Mouse (Mus musculus) kidney, adult 2 months (tissue): ENCODE measurements around the gene Sec23ip. TPM values are rescaled to one million over a fixed set of nuclear protein-coding genes. Genes with fewer than 3 reads are reported as not detected.

ENCODE experiments used
- DNase-seq: peaks from one replicate; pipeline ENCODE4 v3.0.0; 2021
- H3K27ac ChIP-seq: fragments of 200-500 bp; 2 replicates; pipeline ENCODE4 v1.5.1; 2012; ENCODE audit warnings: low read depth, low read length, control low read depth, inconsistent platforms; ENCODE audit not compliant: insufficient read depth
- H3K27me3 ChIP-seq: fragments of 200-500 bp; replicated peaks from 2 replicates; pipeline ENCODE4 v1.6.1; 2012; ENCODE audit warnings: mild to moderate bottlenecking, moderate library complexity, low read length, inconsistent platforms; ENCODE audit not compliant: control insufficient read depth, insufficient read depth
- H3K36me3 ChIP-seq: fragments of 200-500 bp; 2 replicates; pipeline ENCODE4 v1.6.1; 2012; ENCODE audit warnings: mild to moderate bottlenecking, moderate library complexity, low read length, inconsistent platforms; ENCODE audit not compliant: control insufficient read depth, insufficient read depth
- H3K4me1 ChIP-seq: fragments of 200-500 bp; 2 replicates; pipeline ENCODE4 v1.6.1; 2011; ENCODE audit warnings: low read length; ENCODE audit not compliant: control insufficient read depth, insufficient read depth
- H3K4me3 ChIP-seq: fragments of 200-500 bp; 2 replicates; pipeline ENCODE4 v1.5.1; 2011; ENCODE audit warnings: mild to moderate bottlenecking, low read depth, low read length, control low read depth; ENCODE audit not compliant: insufficient read depth
- CTCF ChIP-seq: fragments of 200-500 bp; conservative IDR thresholded peaks from 2 replicates; pipeline ENCODE4 v1.5.1; 2011; ENCODE audit warnings: low read depth, mild to moderate bottlenecking, control low read depth, low read length, moderate library complexity, mixed read lengths; ENCODE audit not compliant: insufficient read depth, insufficient read length
- POLR2A ChIP-seq: fragments of 200-500 bp; IDR thresholded peaks from one replicate; pipeline ENCODE4 v1.6.1; 2011; ENCODE audit warnings: low read depth, low read length, control low read depth
- WGBS: fragments of 180-500 bp; shearing (Covaris S2); methylation state at CpG from one replicate; pipeline ENCODE4 v1.1.7; 2018; 5-methylcytosine and 5-hydroxymethylcytosine counted together
- polyA plus RNA-seq: library from polyadenylated mRNA; depleted of rRNA; stranded (reverse); fragments of >200 nt; gene quantifications from 2 replicates; pipeline ENCODE4 v1.2.3, GENCODE M21; 2012

The Sec23ip gene
- polyA plus RNA-seq, 1 experiment: 35.5 TPM

- Histone ChIP-seq H3K27me3 (no peaks in the 10 kb centered on the region), H3K36me3 (no peaks in the 10 kb centered on the region; the same call in 1 of the 2 replicates), H3K27ac (no peak overlapping the region), H3K4me3 (no peak overlapping the region), H3K4me1 (peaks cover 15% of the 10 kb centered on the region)
- TF ChIP-seq CTCF: no peak
- no peak for TF ChIP-seq POLR2A
- 77% methylated on average over 10 of the region's 10 CpGs for WGBS
- no peak for DNase-seq
Measured at GRCm38 (mm10) chr7:128746151-128746550, 1.4 kb downstream of the Sec23ip start.

DNA sequence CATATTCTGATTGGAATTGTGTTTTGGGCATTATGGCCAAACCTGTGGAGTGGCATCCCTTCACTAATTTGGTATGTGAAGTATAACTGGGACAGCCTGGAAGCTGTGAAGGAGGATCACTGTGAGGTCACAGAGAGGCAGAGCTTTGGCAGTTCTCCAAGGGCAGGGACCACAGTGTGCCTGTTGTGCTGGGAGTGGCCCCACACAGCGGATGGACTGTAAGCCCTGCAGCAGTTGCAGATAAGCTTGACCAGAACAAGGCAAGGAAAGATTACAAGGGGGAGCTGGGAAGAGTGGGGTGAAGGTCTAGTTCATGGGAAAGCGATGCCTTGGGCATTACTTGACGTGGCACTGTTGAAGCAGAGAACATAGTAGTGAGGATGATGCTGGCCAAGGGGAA is 4.0 kb downstream of the Sec23ip start:
- H3K27me3 ChIP-seq: no peaks in the 10 kb centered on the region
- no peak overlapping the region for H3K4me3 ChIP-seq
- no peak overlapping the region for H3K27ac ChIP-seq
- H3K4me1 ChIP-seq: peaks cover 15% of the 10 kb centered on the region
- peak; percentile 90 for DNase-seq
- TF ChIP-seq CTCF: no peak
- TF ChIP-seq POLR2A: no peak
- H3K36me3 ChIP-seq: peaks cover 1% of the 10 kb centered on the region; the same call in 1 of the 2 replicates
- 36% methylated on average over 3 of the region's 3 CpGs for WGBS

DNA sequence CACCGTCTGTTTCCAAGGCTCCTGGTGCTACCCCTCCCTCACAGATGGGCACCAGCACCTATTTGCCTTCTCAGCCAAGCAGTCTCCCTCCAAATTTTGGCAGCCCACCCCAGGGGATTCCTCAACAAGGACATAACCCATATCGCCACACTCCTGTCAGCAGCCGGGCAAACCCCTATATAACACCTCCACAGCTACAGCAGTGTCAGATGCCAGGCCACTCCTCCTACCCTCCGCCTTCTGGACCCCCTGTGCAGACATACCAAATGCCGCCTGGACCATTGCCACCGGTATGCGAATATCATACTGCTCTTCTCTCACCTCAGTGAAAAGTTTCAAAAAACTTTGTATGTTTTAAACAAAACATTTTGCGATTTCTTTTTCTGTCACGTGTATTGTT is 5.6 kb downstream of the Sec23ip start:
- H3K4me1 ChIP-seq: peaks cover 18% of the 10 kb centered on the region
- H3K36me3 ChIP-seq: peaks cover 3% of the 10 kb centered on the region
- WGBS: 88% methylated on average over 9 of the region's 9 CpGs
- H3K4me3 ChIP-seq: no peak overlapping the region
- H3K27ac ChIP-seq: no peak overlapping the region
- DNase-seq: no peak
- no peaks in the 10 kb centered on the region for H3K27me3 ChIP-seq
- TF ChIP-seq CTCF: no peak
- TF ChIP-seq POLR2A: no peak

DNA sequence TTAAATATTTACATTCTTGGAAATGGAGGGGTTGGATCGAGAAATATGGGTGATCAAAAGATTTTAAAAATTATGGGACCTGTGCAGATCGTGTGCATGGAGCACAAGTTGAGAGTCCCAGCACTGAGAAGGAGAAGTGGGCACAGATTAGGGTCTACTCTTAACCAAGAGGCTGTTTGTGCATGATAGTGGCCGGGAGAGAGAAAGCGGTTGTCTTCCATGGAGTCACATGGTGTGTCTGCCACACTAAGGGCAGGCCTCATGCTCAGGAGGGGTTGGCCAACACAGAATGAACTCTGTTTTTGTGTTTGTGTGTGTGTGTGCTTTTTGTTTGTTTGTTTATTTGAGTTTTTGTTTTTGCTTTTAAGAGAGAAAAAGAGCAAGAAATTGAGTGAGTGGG is 7.3 kb downstream of the Sec23ip start:
- no peak for DNase-seq
- H3K4me1 ChIP-seq: peaks cover 9% of the 10 kb centered on the region; the same call in 1 of the 2 replicates
- WGBS: 89% methylated on average over 4 of the region's 4 CpGs
- no peaks in the 10 kb centered on the region for H3K27me3 ChIP-seq
- no peak overlapping the region for H3K4me3 ChIP-seq
- H3K27ac ChIP-seq: no peak overlapping the region
- H3K36me3 ChIP-seq: peaks cover 4% of the 10 kb centered on the region
- no peak for TF ChIP-seq POLR2A

DNA sequence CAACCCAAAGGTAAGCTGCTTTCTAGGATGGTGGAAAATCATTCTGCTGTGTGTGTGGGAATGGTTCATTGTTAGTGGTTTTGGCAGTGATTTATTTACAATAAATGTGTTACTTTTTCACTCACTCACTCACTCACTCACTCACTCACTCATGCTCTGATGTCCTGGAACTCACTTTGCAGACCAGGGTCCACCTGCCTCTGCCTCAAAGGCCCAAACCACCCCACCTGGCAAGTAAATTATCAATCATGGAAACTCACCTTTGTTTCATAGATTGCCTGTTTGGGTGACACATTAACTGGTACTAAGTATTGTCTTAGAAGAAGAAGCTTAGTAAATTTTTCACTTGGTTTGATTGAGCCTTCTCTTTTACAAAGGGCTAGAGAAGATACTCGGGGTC is 10.7 kb downstream of the Sec23ip start:
- Histone ChIP-seq H3K27me3 (no peaks in the 10 kb centered on the region), H3K4me3 (no peak overlapping the region), H3K4me1 (peaks cover 3% of the 10 kb centered on the region; the same call in 1 of the 2 replicates), H3K36me3 (peaks cover 11% of the 10 kb centered on the region), H3K27ac (0 out of 2 replicates have a peak overlapping the region, but pooled peaks have one; percentile 5)
- WGBS: 51% methylated on average over 1 of the region's 1 CpGs
- no peak for TF ChIP-seq POLR2A
- TF ChIP-seq CTCF: no peak
- DNase-seq: peak; percentile 82

DNA sequence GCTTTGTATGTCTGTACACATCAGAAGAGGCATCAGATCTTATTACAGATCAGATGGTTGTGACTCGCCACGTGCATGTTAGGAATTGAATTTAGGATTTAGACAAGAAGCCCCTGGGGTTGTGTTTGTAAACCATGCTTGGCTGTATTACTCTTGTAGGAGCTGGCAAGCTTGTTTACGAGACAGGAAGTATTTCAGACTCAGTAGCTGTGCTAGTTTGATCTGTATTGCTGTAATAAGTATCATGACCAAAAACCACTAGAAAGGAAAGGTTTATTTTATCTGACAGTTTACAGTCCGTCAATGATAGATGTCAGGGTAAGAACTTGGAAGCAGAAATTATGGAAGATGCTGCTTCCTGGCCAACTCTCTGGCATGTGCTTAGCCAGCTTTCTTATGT is 14.2 kb downstream of the Sec23ip start:
- DNase-seq: no peak
- H3K4me3 ChIP-seq: no peak overlapping the region
- 87% methylated on average over 4 of the region's 4 CpGs for WGBS
- H3K4me1 ChIP-seq: peaks cover 3% of the 10 kb centered on the region; the same call in 1 of the 2 replicates
- H3K27ac ChIP-seq: no peak overlapping the region
- no peak for TF ChIP-seq CTCF
- TF ChIP-seq POLR2A: no peak
- peaks cover 10% of the 10 kb centered on the region for H3K36me3 ChIP-seq
- H3K27me3 ChIP-seq: no peaks in the 10 kb centered on the region

- no peak for TF ChIP-seq CTCF
- Histone ChIP-seq H3K27me3 (no peaks in the 10 kb centered on the region), H3K4me1 (no peaks in the 10 kb centered on the region), H3K4me3 (no peak overlapping the region), H3K27ac (no peak overlapping the region), H3K36me3 (peaks cover 17% of the 10 kb centered on the region)
- DNase-seq: no peak
Measured at GRCm38 (mm10) chr7:128766696-128767095, 22.0 kb downstream of the Sec23ip start.

- Histone ChIP-seq H3K4me1 (no peaks in the 10 kb centered on the region), H3K27ac (no peak overlapping the region), H3K27me3 (no peaks in the 10 kb centered on the region), H3K4me3 (no peak overlapping the region), H3K36me3 (peaks cover 18% of the 10 kb centered on the region)
- DNase-seq: no peak
- TF ChIP-seq POLR2A (no peak), CTCF (no peak)
- 73% methylated on average over 6 of the region's 6 CpGs for whole genome bisulfite sequencing
Measured at GRCm38 (mm10) chr7:128777201-128777600, 32.5 kb downstream of the Sec23ip start.
